Mouse (Mus musculus) limb, embryonic 12.5 days (tissue): ENCODE measurements around the gene Lmna. TPM values are rescaled to one million over a fixed set of nuclear protein-coding genes. Genes with fewer than 3 reads are reported as not detected.

Experiments used
- ATAC-seq: fragments of 200-750 bp; cut with Nextera tagmentation; 2 replicates; pipeline ENCODE4 v1.8.0; 2017; ENCODE audit warnings: low read depth, moderate TSS enrichment; ENCODE audit not compliant: insufficient number of reproducible peaks, insufficient read depth, low FRiP score, low TSS enrichment
- H3K27ac ChIP-seq: fragments of 300-500 bp; sonication (generic); 2 replicates; pipeline ENCODE4 v1.5.1; 2016; ENCODE audit warnings: mild to moderate bottlenecking, moderate library complexity
- H3K27me3 ChIP-seq: fragments of 300-500 bp; sonication (generic); 2 replicates; pipeline ENCODE4 v1.6.1; 2016; ENCODE audit warnings: mild to moderate bottlenecking, moderate library complexity
- H3K36me3 ChIP-seq: fragments of 300-500 bp; sonication (generic); 2 replicates; pipeline ENCODE4 v1.6.1; 2016; ENCODE audit warnings: mild to moderate bottlenecking, moderate library complexity
- H3K4me1 ChIP-seq: fragments of 300-500 bp; sonication (generic); replicated peaks from 2 replicates; pipeline ENCODE4 v1.6.1; 2016
- H3K4me2 ChIP-seq: fragments of 300-500 bp; sonication (generic); 2 replicates; pipeline ENCODE4 v1.6.1; 2016; ENCODE audit warnings: mild to moderate bottlenecking, moderate library complexity
- H3K4me3 ChIP-seq: fragments of 300-500 bp; sonication (generic); replicated peaks from 2 replicates; pipeline ENCODE4 v1.5.1; 2016; ENCODE audit warnings: mild to moderate bottlenecking
- H3K9ac ChIP-seq: fragments of 300-500 bp; sonication (generic); replicated peaks from 2 replicates; pipeline ENCODE4 v1.6.1; 2016; ENCODE audit warnings: mild to moderate bottlenecking, moderate library complexity
- H3K9me3 ChIP-seq: fragments of 300-500 bp; sonication (generic); 2 replicates; pipeline ENCODE4 v1.6.1; 2016; ENCODE audit warnings: mild to moderate bottlenecking, moderate library complexity
- WGBS: fragments of 180-500 bp; shearing (Covaris S2); methylation state at CpG from one replicate; pipeline ENCODE4 v1.1.7; 2016; 5-methylcytosine and 5-hydroxymethylcytosine counted together
- polyA plus RNA-seq: library from polyadenylated mRNA; unstranded; fragments of >200 nt; fragmentation: Nextera tagmentation; extraction: Ambion mirVana; gene quantifications from 2 replicates; pipeline ENCODE4 v1.2.1, GENCODE M21; 2016

Lmna gene
- polyA plus RNA-seq, 1 experiment from 2014 or later = 51.8 TPM

DNA sequence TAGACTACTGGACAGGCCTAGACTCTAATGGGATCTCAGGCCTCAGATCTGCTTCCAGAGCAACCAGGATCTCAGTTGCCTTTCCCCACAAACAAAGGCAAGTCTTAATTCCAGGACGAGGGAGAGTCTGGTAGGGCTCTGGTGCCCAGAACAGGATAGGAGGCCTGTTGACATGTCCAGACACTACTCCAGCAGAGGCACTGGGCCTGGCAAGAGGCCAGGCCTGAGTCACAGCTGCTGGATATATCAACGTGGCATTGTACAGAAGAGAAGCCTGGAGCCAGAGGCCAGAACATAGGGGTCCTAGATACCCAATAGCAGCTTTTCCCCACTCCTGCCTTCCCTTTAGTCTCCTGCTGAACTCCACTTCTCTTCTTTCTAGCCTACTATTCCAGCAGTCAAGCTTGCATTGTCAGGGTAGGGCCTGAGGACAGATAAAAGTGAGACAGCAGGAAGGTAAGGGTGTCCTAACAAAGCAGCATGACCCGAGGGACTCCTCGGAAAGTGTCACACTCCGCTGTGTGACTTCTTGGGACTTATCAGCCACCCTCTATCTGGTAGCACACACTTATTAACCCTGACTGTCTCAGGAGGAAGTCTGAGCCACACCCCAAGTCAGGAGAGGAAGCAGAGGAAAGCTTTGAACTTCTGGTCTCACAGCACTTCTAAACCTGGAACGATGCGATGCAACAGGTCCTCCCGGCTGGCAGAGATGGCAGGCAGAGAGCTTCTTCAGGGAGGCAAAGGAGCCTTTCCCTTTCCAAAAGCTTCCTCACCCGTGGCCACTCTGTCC, 14.7 kb downstream of the Lmna start:
- Histone ChIP-seq H3K4me3 (no peak overlapping the region), H3K9me3 (no peaks in the 10 kb centered on the region), H3K27ac (peak overlapping the region; percentile 46; the same call in 1 of the 2 replicates), H3K27me3 (no peaks in the 10 kb centered on the region), H3K36me3 (no peaks in the 10 kb centered on the region), H3K9ac (no peak overlapping the region; the same call in 1 of the 2 replicates), H3K4me1 (peaks cover 38% of the 10 kb centered on the region), H3K4me2 (no peak overlapping the region)
- ATAC-seq = no peak
- 63% methylated on average over 9 of the region's 9 CpGs for WGBS

DNA sequence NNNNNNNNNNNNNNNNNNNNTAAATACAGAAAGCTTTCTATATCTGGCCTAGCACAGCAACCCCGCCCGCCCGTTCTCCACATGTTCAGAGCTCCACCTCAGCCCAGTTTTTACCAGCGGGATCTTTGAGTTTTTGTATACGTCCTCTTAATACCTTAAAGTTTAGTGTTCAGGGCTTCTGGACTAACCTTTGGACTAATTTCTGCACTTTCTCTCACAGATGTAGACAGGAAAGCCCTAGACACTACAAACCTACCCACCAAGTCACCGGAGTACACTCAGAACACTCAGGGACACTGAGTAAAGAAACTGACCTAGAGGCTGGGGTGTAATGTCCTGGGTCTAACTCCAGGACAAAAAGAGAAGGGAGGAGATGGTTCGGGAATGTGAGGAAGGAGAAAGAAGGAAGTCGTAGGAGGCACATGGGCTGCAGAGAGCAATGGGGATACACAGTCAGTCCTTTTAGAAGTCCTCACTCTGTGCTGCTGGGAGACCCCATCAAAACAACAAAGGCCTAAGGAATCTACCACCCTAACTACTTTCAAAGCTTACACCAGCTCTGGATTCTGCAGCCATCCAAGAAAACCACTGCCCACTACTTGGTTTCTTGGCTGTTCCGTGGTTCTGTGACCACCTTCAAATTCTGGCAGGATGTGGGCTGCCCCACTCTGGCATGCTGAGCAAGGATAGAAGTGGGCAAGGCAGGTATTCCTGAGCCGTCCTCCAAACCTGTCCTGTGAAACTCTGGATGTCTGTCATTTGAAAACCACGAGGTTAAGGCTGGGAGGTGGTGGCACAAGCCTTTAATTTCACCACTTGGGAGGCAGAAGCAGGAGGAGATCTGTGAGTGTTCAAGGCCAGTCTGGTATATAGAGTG, 15.8 kb downstream of the Lmna start:
- no peaks in the 10 kb centered on the region for H3K9me3 ChIP-seq
- peak overlapping the region; percentile 76; the same call in 1 of the 2 replicates for H3K4me2 ChIP-seq
- H3K27me3 ChIP-seq = no peaks in the 10 kb centered on the region
- no peak overlapping the region for H3K4me3 ChIP-seq
- WGBS = 79% methylated on average over 11 of the region's 11 CpGs
- no peak for ATAC-seq
- H3K4me1 ChIP-seq = peaks cover 45% of the 10 kb centered on the region
- H3K27ac ChIP-seq = peak overlapping the region; percentile 81
- H3K9ac ChIP-seq = no peak overlapping the region
- no peaks in the 10 kb centered on the region for H3K36me3 ChIP-seq

DNA sequence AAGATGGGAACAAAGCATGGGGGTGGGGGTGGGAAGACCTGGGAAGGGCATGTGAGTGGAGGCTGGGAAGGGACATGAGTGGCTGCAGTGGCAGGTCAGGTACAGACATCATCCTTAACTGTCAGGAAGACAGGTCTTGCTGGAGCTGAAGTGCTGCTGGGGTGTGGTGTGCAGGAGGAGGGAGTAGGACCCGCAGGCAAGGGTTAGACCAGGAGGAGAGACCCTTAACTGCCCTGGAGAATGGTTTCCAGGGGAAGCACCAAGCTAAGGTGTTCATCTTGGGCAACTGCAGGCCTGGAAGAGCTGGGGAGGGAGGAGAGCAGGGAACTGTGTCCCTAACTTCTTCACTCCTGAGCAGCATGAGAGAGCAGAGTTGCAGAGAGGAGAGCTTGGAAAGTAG, 22.4 kb downstream of the Lmna start:
- 69% methylated on average over 1 of the region's 1 CpGs for WGBS
- Histone ChIP-seq H3K36me3 (peaks cover 20% of the 10 kb centered on the region), H3K27ac (no peak overlapping the region), H3K4me2 (no peak overlapping the region), H3K27me3 (peaks cover 57% of the 10 kb centered on the region), H3K9me3 (no peaks in the 10 kb centered on the region), H3K4me1 (peaks cover 33% of the 10 kb centered on the region), H3K4me3 (no peak overlapping the region), H3K9ac (no peak overlapping the region)
- no peak for ATAC-seq

DNA sequence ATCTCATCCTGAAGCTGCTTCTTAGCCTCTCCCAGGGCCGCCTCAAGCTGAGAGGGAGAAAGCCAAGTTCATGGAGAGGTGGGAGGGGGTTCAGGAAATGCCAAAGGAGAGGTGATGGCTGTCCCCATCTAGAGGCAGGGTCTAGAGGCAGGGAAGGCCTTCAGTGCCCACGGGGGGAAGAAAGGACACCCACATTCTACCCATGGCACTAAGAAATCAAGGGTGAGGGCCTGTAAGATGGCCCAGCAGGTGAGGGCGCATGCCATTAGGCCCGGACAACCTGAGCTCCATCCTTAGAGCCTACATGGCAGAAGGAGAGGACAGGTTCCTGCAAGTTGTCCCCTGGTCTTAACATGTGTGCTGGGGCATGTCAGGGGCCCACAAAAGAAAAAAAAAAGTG, 22.9 kb downstream of the Lmna start:
- peaks cover 31% of the 10 kb centered on the region for H3K4me1 ChIP-seq
- 64% methylated on average over 4 of the region's 4 CpGs for WGBS
- H3K36me3 ChIP-seq = peaks cover 20% of the 10 kb centered on the region
- H3K9ac ChIP-seq = no peak overlapping the region
- no peaks in the 10 kb centered on the region for H3K9me3 ChIP-seq
- H3K27me3 ChIP-seq = peaks cover 62% of the 10 kb centered on the region
- no peak overlapping the region for H3K4me3 ChIP-seq
- no peak overlapping the region for H3K4me2 ChIP-seq
- ATAC-seq = no peak
- no peak overlapping the region for H3K27ac ChIP-seq

DNA sequence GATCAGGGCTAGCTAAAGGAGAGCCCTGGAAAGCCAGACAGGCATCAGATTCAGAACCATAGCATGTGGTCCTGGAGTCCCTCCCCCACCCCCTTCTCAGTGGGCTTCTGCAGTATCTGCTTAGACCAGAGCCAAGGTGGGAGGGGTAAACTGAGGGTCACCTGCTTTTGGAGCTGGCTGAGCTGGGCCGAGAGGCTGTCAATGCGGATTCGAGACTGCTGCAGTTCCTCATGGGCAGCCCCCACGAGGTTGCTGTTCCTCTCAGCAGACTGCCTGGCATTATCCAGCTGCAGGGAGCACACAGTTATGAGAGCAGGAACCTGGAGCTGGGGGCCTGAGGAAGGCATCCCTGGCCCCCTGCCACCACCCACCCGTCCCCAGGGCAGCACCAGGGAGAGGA, 23.7 kb downstream of the Lmna start:
- no peak for ATAC-seq
- Histone ChIP-seq H3K27me3 (peaks cover 67% of the 10 kb centered on the region), H3K4me1 (peaks cover 31% of the 10 kb centered on the region), H3K9me3 (no peaks in the 10 kb centered on the region), H3K27ac (no peak overlapping the region), H3K36me3 (peaks cover 20% of the 10 kb centered on the region), H3K4me3 (no peak overlapping the region), H3K4me2 (no peak overlapping the region), H3K9ac (no peak overlapping the region)
- WGBS = 67% methylated on average over 5 of the region's 5 CpGs

DNA sequence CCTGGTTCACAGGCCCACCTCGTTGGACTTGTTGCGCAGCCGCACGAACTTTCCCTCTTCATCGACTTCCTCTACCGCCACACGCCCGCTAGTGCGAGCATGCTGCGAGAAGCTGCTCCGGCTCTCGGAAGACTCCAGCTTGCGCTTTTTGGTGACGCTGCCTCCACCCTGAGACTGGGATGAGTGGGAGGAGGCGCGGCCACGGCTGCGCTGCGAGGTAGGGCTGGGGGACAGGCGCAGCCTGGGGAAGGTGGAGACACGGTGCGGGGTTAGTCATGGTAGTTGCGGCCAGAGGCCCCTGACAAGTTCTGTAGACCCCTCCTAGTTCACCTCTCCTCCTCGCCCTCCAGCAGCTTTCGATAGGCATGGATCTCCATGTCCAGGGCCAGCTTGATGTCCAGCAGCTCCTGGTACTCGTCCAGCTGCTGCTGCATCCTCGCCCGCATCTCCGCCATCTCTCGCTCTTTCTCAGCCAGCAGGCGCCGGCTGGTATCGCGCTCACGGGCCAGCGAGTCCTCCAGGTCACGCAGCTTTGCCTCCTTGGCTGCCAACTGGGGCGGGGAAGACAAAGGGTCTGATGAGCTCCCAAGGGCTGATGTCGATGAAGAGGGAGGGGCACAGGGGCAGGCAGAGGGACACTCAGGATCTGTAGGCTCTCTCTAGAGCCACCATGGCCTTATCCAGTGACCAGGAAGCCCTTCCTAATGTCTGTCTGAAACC, 25.0 kb downstream of the Lmna start:
- no peak overlapping the region for H3K27ac ChIP-seq
- H3K36me3 ChIP-seq = peaks cover 20% of the 10 kb centered on the region
- H3K4me1 ChIP-seq = peaks cover 23% of the 10 kb centered on the region
- peak overlapping the region; percentile 51 for H3K4me2 ChIP-seq
- H3K9ac ChIP-seq = peak overlapping the region; percentile 51
- peak overlapping the region; percentile 31 for H3K4me3 ChIP-seq
- 10% methylated on average over 39 of the region's 39 CpGs for WGBS
- ATAC-seq = no peak
- H3K9me3 ChIP-seq = no peaks in the 10 kb centered on the region
- H3K27me3 ChIP-seq = peaks cover 72% of the 10 kb centered on the region

DNA sequence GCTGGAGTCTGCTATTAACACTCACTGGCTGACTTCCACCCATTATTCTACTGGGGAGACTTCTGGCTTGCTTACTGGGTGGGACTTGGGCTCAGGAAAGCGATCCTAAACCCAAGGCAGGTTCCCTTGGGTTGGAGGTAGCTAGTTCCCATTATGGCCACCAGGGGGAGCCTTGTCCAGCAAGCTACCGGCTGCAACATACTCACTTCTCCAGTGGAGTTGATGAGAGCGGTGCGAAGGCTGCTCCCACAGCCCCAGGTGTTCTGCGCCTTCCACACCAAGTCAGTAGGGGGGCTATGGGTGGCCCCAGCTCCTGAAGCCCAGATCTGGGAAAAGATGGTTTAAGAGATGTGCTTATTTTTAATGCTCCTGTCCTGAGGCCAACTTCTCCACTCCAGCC, 26.1 kb downstream of the Lmna start:
- WGBS = 4% methylated on average over 5 of the region's 5 CpGs
- peaks cover 72% of the 10 kb centered on the region for H3K27me3 ChIP-seq

DNA sequence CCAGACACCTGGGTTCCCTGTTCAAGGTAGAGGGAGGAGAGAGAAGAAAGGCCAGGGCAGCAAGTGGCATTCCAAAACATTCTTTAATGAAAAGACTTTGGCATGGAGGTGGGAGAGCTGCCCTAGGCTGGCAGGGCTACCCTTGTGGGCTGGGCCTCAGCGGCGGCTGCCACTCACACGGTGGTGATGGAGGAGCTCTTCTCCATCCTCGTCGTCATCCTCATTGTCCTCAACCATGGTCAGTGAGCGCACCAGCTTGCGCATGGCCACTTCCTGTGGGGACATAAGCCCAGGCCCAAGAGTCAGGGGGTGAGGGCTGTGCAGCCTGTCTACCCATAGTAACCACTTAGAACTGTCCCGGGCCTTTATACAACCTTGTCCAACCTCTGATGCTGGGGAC, 26.6 kb downstream of the Lmna start:
- Histone ChIP-seq H3K9ac (no peak overlapping the region), H3K36me3 (peaks cover 20% of the 10 kb centered on the region), H3K4me1 (peaks cover 8% of the 10 kb centered on the region; the same call in 1 of the 2 replicates), H3K4me3 (no peak overlapping the region), H3K9me3 (no peaks in the 10 kb centered on the region), H3K27ac (no peak overlapping the region), H3K4me2 (no peak overlapping the region), H3K27me3 (peaks cover 71% of the 10 kb centered on the region)
- ATAC-seq = no peak
- 81% methylated on average over 8 of the region's 8 CpGs for WGBS

More for the DNA sequence above, 26.1 kb downstream of the Lmna start:
- no peak overlapping the region for H3K4me2 ChIP-seq
- H3K36me3 ChIP-seq = peaks cover 20% of the 10 kb centered on the region
- peak; percentile 46; the same call in 1 of the 2 replicates for ATAC-seq
- no peak overlapping the region for H3K9ac ChIP-seq
- no peak overlapping the region for H3K27ac ChIP-seq
- H3K4me3 ChIP-seq = no peak overlapping the region
- peaks cover 13% of the 10 kb centered on the region for H3K4me1 ChIP-seq
- no peaks in the 10 kb centered on the region for H3K9me3 ChIP-seq

DNA sequence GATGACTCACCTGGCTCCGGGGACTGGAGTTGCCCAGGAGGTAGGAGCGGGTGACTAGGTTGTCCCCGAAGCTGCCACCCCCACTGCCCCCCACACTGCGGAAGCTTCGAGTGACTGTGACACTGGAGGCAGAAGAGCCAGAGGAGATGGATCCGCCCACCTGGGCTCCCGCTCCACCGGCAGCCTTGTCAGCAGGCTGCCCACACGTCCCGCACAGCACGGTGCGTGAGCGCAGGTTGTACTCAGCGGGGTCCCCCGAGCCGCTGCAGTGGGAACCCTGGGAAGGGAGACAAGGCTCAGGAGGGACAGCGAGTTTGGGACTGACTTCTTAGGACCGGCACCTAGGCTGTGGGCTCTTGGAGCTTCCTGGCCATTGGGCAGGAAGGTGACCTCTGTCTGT, 27.4 kb downstream of the Lmna start:
- H3K4me3 ChIP-seq = no peak overlapping the region
- H3K36me3 ChIP-seq = peaks cover 16% of the 10 kb centered on the region
- 26% methylated on average over 18 of the region's 18 CpGs for WGBS
- no peak overlapping the region; the same call in 1 of the 2 replicates for H3K9ac ChIP-seq
- ATAC-seq = no peak
- H3K27me3 ChIP-seq = peaks cover 63% of the 10 kb centered on the region
- H3K9me3 ChIP-seq = no peaks in the 10 kb centered on the region
- no peak overlapping the region for H3K4me2 ChIP-seq
- no peak overlapping the region for H3K27ac ChIP-seq
- H3K4me1 ChIP-seq = peaks cover 7% of the 10 kb centered on the region; the same call in 1 of the 2 replicates

DNA sequence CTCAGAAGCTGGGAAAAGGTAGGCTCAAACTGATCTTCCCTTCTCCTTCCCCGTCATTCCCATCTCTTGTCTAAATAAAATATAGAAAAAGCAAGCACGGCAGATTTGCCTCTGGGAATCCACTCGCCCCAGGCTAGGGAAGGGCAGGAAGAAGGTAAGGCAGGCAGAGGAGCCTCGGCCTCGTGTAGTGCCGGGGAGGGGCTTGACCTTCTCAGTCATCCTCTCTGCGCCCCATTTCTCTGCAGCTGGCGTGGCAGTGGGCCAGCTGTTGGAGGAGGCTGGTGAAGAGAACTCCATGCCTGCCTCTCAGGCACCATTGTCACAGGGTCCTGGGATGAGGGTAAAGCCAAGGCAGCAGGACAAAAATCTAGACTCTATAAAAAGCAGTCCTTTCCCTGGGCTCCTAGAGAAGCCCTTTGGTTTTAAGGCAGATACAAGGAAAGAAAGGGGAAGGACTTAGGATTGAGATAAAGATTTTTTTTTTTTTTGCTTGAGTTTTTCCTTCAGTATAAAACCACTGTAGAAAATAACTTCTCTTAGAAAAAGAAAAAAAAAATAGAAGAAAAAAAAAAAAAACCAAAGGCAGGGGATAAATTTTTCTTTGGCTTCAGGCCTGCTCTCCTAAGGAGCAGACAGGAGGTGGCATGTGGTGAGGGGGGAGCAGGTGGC, 28.2 kb downstream of the Lmna start:
- no peak overlapping the region for H3K9ac ChIP-seq
- H3K27me3 ChIP-seq = peaks cover 56% of the 10 kb centered on the region
- 61% methylated on average over 8 of the region's 8 CpGs for WGBS
- H3K4me1 ChIP-seq = peaks cover 7% of the 10 kb centered on the region; the same call in 1 of the 2 replicates
- H3K4me3 ChIP-seq = no peak overlapping the region
- ATAC-seq = no peak
- H3K4me2 ChIP-seq = no peak overlapping the region
- peaks cover 9% of the 10 kb centered on the region for H3K36me3 ChIP-seq
- H3K9me3 ChIP-seq = no peaks in the 10 kb centered on the region
- H3K27ac ChIP-seq = no peak overlapping the region
